Mouse (Mus musculus) hindbrain, embryonic 15.5 days (tissue): ENCODE results near the gene Dync2h1. TPM values are rescaled to one million over a fixed set of nuclear protein-coding genes. Genes with fewer than 3 reads are reported as not detected.
"Not testable (repeated sequence)": the region's sequence is repeated elsewhere in the genome, so short reads cannot be mapped to it uniquely, and the experiment has no call there.

ENCODE experiments used
- ATAC-seq: fragments of 200-750 bp; cut with Nextera tagmentation; 2 replicates; pipeline ENCODE4 v1.8.0; 2017; ENCODE audit warnings: low read depth, moderate number of reproducible peaks, moderate TSS enrichment; ENCODE audit not compliant: low FRiP score
- H3K27ac ChIP-seq: fragments of 300-500 bp; sonication (generic); replicated peaks from 2 replicates; pipeline ENCODE4 v1.5.1; 2015; ENCODE audit warnings: mild to moderate bottlenecking, inconsistent platforms
- H3K27me3 ChIP-seq: fragments of 300-500 bp; sonication (generic); 2 replicates; pipeline ENCODE4 v1.6.1; 2015; ENCODE audit warnings: control low read depth, inconsistent platforms
- H3K36me3 ChIP-seq: fragments of 300-500 bp; sonication (generic); 2 replicates; pipeline ENCODE4 v1.6.1; 2015; ENCODE audit warnings: control low read depth, inconsistent platforms
- H3K4me1 ChIP-seq: fragments of 300-500 bp; sonication (generic); replicated peaks from 2 replicates; pipeline ENCODE4 v1.6.1; 2015; ENCODE audit warnings: control low read depth, inconsistent platforms
- H3K4me2 ChIP-seq: fragments of 300-500 bp; sonication (generic); 2 replicates; pipeline ENCODE4 v1.6.1; 2015; ENCODE audit warnings: moderate library complexity, mild to moderate bottlenecking, inconsistent platforms
- H3K4me3 ChIP-seq: fragments of 300-500 bp; sonication (generic); 2 replicates; pipeline ENCODE4 v1.5.1; 2015; ENCODE audit warnings: mild to moderate bottlenecking, inconsistent platforms
- H3K9ac ChIP-seq: fragments of 300-500 bp; sonication (generic); 2 replicates; pipeline ENCODE4 v1.6.1; 2015; ENCODE audit warnings: inconsistent platforms
- H3K9me3 ChIP-seq: fragments of 300-500 bp; sonication (generic); 2 replicates; pipeline ENCODE4 v1.6.1; 2016; ENCODE audit warnings: control low read depth, inconsistent platforms
- WGBS: fragments of 180-500 bp; shearing (Covaris S2); methylation state at CpG from one replicate; pipeline ENCODE4 v1.1.7; 2015; 5-methylcytosine and 5-hydroxymethylcytosine counted together
- polyA plus RNA-seq: library from polyadenylated mRNA; unstranded; fragments of >200 nt; fragmentation: Nextera tagmentation; extraction: Ambion mirVana; gene quantifications from 2 replicates; pipeline ENCODE4 v1.2.1, GENCODE M21; 2015

The Dync2h1 gene
- polyA plus RNA-seq = 18.5 and 19.8 TPM in 2 replicates

- peak within 1 kb of the TSS; percentile 90 for H3K9ac ChIP-seq
- H3K36me3 ChIP-seq = peaks cover 7% of the 10 kb centered on the region; the same call in 1 of the 2 replicates
- H3K9me3 ChIP-seq = no peaks in the 10 kb centered on the region
- peak; percentile 100 for ATAC-seq
- H3K4me1 ChIP-seq = peaks cover 34% of the 10 kb centered on the region
- peak within 1 kb of the TSS; percentile 93 for H3K4me2 ChIP-seq
- peak within 1 kb of the TSS; percentile 93 for H3K27ac ChIP-seq
- peak within 1 kb of the TSS; percentile 91 for H3K4me3 ChIP-seq
- under 1% methylated on average over 62 of the region's 62 CpGs for WGBS
- H3K27me3 ChIP-seq = no peaks in the 10 kb centered on the region
Observed at GRCm38 (mm10) chr9:7184172-7184896, at the start of gene Dync2h1, which contains the start of gene Dcun1d5. Gene Dync2h1 (minus strand): TSS chr9:7184446. Gene Dcun1d5 (plus strand): TSS chr9:7184520.

- Histone ChIP-seq H3K9ac (no peak overlapping the region), H3K4me3 (no peak overlapping the region), H3K9me3 (no peaks in the 10 kb centered on the region), H3K27ac (no peak overlapping the region), H3K4me2 (no peak overlapping the region), H3K4me1 (no peaks in the 10 kb centered on the region), H3K36me3 (0 out of 2 replicates have a peak, but pooled peaks cover 12% of the 10 kb centered on the region), H3K27me3 (no peaks in the 10 kb centered on the region)
- 83% methylated on average over 7 of the region's 7 CpGs for WGBS
- no peak for ATAC-seq
Observed at GRCm38 (mm10) chr9:7221460-7221859, 37.2 kb upstream of the Dync2h1 start.

GRCm38 (mm10) chr9:7221024-7221423 is 36.8 kb upstream of the Dync2h1 start:
- H3K4me1 ChIP-seq = no peaks in the 10 kb centered on the region
- no peak overlapping the region for H3K4me3 ChIP-seq
- H3K9me3 ChIP-seq = no peaks in the 10 kb centered on the region
- H3K4me2 ChIP-seq = no peak overlapping the region
- WGBS = 90% methylated on average over 5 of the region's 5 CpGs
- no peak overlapping the region for H3K9ac ChIP-seq
- no peaks in the 10 kb centered on the region for H3K27me3 ChIP-seq
- H3K36me3 ChIP-seq = 0 out of 2 replicates have a peak, but pooled peaks cover 12% of the 10 kb centered on the region
- ATAC-seq = no peak
- no peak overlapping the region for H3K27ac ChIP-seq

- Histone ChIP-seq H3K4me3 (no peak overlapping the region), H3K4me1 (no peaks in the 10 kb centered on the region), H3K9me3 (no peaks in the 10 kb centered on the region), H3K27me3 (no peaks in the 10 kb centered on the region), H3K36me3 (peaks cover 18% of the 10 kb centered on the region), H3K9ac (no peak overlapping the region), H3K27ac (no peak overlapping the region), H3K4me2 (no peak overlapping the region)
- WGBS = 45% methylated on average over 2 of the region's 2 CpGs
- no peak for ATAC-seq
Observed at GRCm38 (mm10) chr9:7216240-7216639, 32.0 kb upstream of the Dync2h1 start.

- not testable (repeated sequence) for H3K4me2 ChIP-seq, H3K9me3 ChIP-seq, H3K36me3 ChIP-seq, H3K27me3 ChIP-seq, H3K9ac ChIP-seq, H3K27ac ChIP-seq, ATAC-seq, H3K4me3 ChIP-seq
- WGBS = 97% methylated on average over 3 of the region's 3 CpGs
- H3K4me1 ChIP-seq = peaks cover 14% of the 10 kb centered on the region
Observed at GRCm38 (mm10) chr9:7190694-7191093, 6.4 kb upstream of the Dync2h1 start.

GRCm38 (mm10) chr9:7184897-7185291 is 648 bp upstream of the Dync2h1 start:
- ATAC-seq = peak; percentile 67
- Histone ChIP-seq H3K4me1 (peaks cover 34% of the 10 kb centered on the region), H3K4me3 (peak overlapping the region; percentile 91), H3K27me3 (no peaks in the 10 kb centered on the region), H3K9me3 (no peaks in the 10 kb centered on the region), H3K9ac (peak overlapping the region; percentile 90), H3K27ac (peak overlapping the region; percentile 93), H3K36me3 (peaks cover 4% of the 10 kb centered on the region; the same call in 1 of the 2 replicates), H3K4me2 (peak overlapping the region; percentile 93)
- under 1% methylated on average over 27 of the region's 31 CpGs for WGBS

- 9% methylated on average over 41 of the region's 41 CpGs for WGBS
- Histone ChIP-seq H3K4me1 (peaks cover 12% of the 10 kb centered on the region), H3K4me2 (peak overlapping the region; percentile 70), H3K9me3 (no peaks in the 10 kb centered on the region), H3K9ac (peak overlapping the region; percentile 49), H3K27ac (peak overlapping the region; percentile 57), H3K4me3 (peak overlapping the region; percentile 66), H3K27me3 (no peaks in the 10 kb centered on the region), H3K36me3 (peaks cover 10% of the 10 kb centered on the region)
- peak; percentile 100 for ATAC-seq
Observed at GRCm38 (mm10) chr9:7176618-7177610, 7.3 kb downstream of the Dync2h1 start.

- Histone ChIP-seq H3K4me2 (no peak overlapping the region), H3K4me1 (peaks cover 12% of the 10 kb centered on the region), H3K9me3 (no peaks in the 10 kb centered on the region), H3K27me3 (no peaks in the 10 kb centered on the region), H3K36me3 (peaks cover 19% of the 10 kb centered on the region), H3K27ac (no peak overlapping the region), H3K4me3 (no peak overlapping the region), H3K9ac (no peak overlapping the region)
- WGBS = 92% methylated on average over 1 of the region's 1 CpGs
- ATAC-seq = no peak
Observed at GRCm38 (mm10) chr9:7173756-7174155, 10.5 kb downstream of the Dync2h1 start.

GRCm38 (mm10) chr9:7167339-7167998 is 16.8 kb downstream of the Dync2h1 start:
- H3K4me2 ChIP-seq = no peak overlapping the region
- WGBS = 92% methylated on average over 6 of the region's 6 CpGs
- peaks cover 45% of the 10 kb centered on the region for H3K36me3 ChIP-seq
- H3K27me3 ChIP-seq = no peaks in the 10 kb centered on the region
- H3K9ac ChIP-seq = no peak overlapping the region
- no peak overlapping the region for H3K4me3 ChIP-seq
- no peak for ATAC-seq
- no peaks in the 10 kb centered on the region for H3K4me1 ChIP-seq
- no peaks in the 10 kb centered on the region for H3K9me3 ChIP-seq
- H3K27ac ChIP-seq = no peak overlapping the region

- Histone ChIP-seq H3K9me3 (no peaks in the 10 kb centered on the region), H3K27ac (no peak overlapping the region), H3K4me3 (no peak overlapping the region), H3K36me3 (peaks cover 47% of the 10 kb centered on the region), H3K4me1 (no peaks in the 10 kb centered on the region), H3K4me2 (no peak overlapping the region), H3K27me3 (no peaks in the 10 kb centered on the region), H3K9ac (no peak overlapping the region)
- no peak for ATAC-seq
- 94% methylated on average over 5 of the region's 5 CpGs for WGBS
Observed at GRCm38 (mm10) chr9:7160688-7161087, 23.6 kb downstream of the Dync2h1 start.

GRCm38 (mm10) chr9:7159718-7160117 is 24.5 kb downstream of the Dync2h1 start:
- Histone ChIP-seq H3K9ac (no peak overlapping the region), H3K36me3 (peaks cover 51% of the 10 kb centered on the region), H3K4me2 (no peak overlapping the region), H3K9me3 (no peaks in the 10 kb centered on the region), H3K27me3 (no peaks in the 10 kb centered on the region), H3K4me3 (no peak overlapping the region), H3K27ac (no peak overlapping the region), H3K4me1 (no peaks in the 10 kb centered on the region)
- ATAC-seq = no peak
- WGBS = 77% methylated on average over 3 of the region's 3 CpGs
